Mouse (Mus musculus) heart, postnatal 0 days (tissue): ENCODE measurements around the gene Evc2.

ENCODE experiments used
- CTCF ChIP-seq: IDR thresholded peaks from 2 replicates; pipeline ENCODE4 v1.5.1; 2016; ENCODE audit warnings: antibody characterized with exemption, control low read depth, low read depth
- EP300 ChIP-seq: IDR thresholded peaks from 2 replicates; pipeline ENCODE4 v1.6.1; 2016; ENCODE audit warnings: antibody characterized with exemption, low read depth

DNA sequence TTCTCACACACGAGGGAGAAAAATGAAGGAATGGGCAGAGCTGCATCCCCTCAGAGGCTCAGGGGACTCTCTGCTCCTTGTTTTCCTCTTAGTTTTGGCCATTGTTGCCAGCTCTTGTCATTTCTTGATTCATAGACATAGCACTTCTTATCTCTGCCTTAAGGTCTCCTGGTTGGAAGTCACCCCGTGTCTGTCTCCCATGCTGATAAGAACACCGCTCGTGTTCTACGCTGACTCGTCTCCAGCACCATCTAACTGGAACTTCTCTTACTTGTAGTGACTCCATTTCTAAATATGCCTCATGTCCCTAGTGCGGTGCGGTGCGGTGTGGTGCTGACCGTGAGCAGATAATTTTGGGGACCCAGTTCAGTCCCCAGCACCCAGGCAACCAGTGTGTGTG is 52.6 kb downstream of the Evc2 start:
- TF ChIP-seq CTCF, result no peak
- no peak for TF ChIP-seq EP300
